Mouse (Mus musculus) limb, embryonic 10.5 days (tissue): Measurements from ENCODE around the gene Olfr1320. TPM values are rescaled to one million over a fixed set of nuclear protein-coding genes. Genes with fewer than 3 reads are reported as not detected.
"Not testable (repeated sequence)": the region's sequence is repeated elsewhere in the genome, so short reads cannot be mapped to it uniquely, and the experiment has no call there.

ENCODE experiments used
- DNase-seq: peaks from one replicate; pipeline ENCODE4 v3.0.0-alpha.2; 2017; ENCODE audit warnings: low spot score
- H3K27ac ChIP-seq: fragments of 300-500 bp; sonication (generic); 2 replicates; pipeline ENCODE4 v1.5.1; 2016; ENCODE audit warnings: mild to moderate bottlenecking
- H3K27me3 ChIP-seq: fragments of 300-500 bp; sonication (generic); 2 replicates; pipeline ENCODE4 v1.6.1; 2016; ENCODE audit warnings: low read depth, mild to moderate bottlenecking; ENCODE audit not compliant: poor library complexity, severe bottlenecking
- H3K36me3 ChIP-seq: fragments of 300-500 bp; sonication (generic); 2 replicates; pipeline ENCODE4 v1.6.1; 2016; ENCODE audit warnings: mild to moderate bottlenecking, moderate library complexity
- H3K4me1 ChIP-seq: fragments of 300-500 bp; sonication (generic); 2 replicates; pipeline ENCODE4 v1.6.1; 2016
- H3K4me3 ChIP-seq: fragments of 300-500 bp; sonication (generic); 2 replicates; pipeline ENCODE4 v1.5.1; 2016; ENCODE audit warnings: mild to moderate bottlenecking, moderate library complexity
- H3K9me3 ChIP-seq: fragments of 300-500 bp; sonication (generic); replicated peaks from 2 replicates; pipeline ENCODE4 v1.6.1; 2016; ENCODE audit warnings: mild to moderate bottlenecking
- whole genome bisulfite sequencing: fragments of 180-500 bp; shearing (Covaris S2); methylation state at CpG from one replicate; pipeline ENCODE4 v1.1.7; 2016; 5-methylcytosine and 5-hydroxymethylcytosine counted together
- polyA plus RNA-seq: library from polyadenylated mRNA; unstranded; fragments of >200 nt; fragmentation: Nextera tagmentation; extraction: Ambion mirVana; gene quantifications from 2 replicates; pipeline ENCODE4 v1.2.1, GENCODE M21; 2016

The Olfr1320 gene
- polyA plus RNA-seq = not detected in 2 replicates

- no peaks in the 10 kb centered on the region for H3K9me3 ChIP-seq
- DNase-seq = no peak
- no peaks in the 10 kb centered on the region for H3K27me3 ChIP-seq
- no peak within 1 kb of the TSS for H3K27ac ChIP-seq
- H3K4me1 ChIP-seq = no peaks in the 10 kb centered on the region
- WGBS = 88% methylated on average over 1 of the region's 1 CpGs
- no peak within 1 kb of the TSS for H3K4me3 ChIP-seq
- no peaks in the 10 kb centered on the region for H3K36me3 ChIP-seq
Measured at GRCm38 (mm10) chrX:49672033-49672432, at the start of gene Olfr1320. Gene Olfr1320 (plus strand): TSS chrX:49672333.

- Histone ChIP-seq H3K36me3 (no peaks in the 10 kb centered on the region), H3K27me3 (no peaks in the 10 kb centered on the region), H3K4me1 (no peaks in the 10 kb centered on the region), H3K9me3 (no peaks in the 10 kb centered on the region), H3K27ac (no peak overlapping the region), H3K4me3 (no peak overlapping the region)
- DNase-seq = no peak
Measured at GRCm38 (mm10) chrX:49627566-49627965, 44.6 kb upstream of the Olfr1320 start.

GRCm38 (mm10) chrX:49631195-49631594 lies 40.9 kb upstream of the Olfr1320 start:
- Histone ChIP-seq H3K27ac (no peak overlapping the region), H3K36me3 (no peaks in the 10 kb centered on the region), H3K4me1 (no peaks in the 10 kb centered on the region), H3K9me3 (no peaks in the 10 kb centered on the region), H3K27me3 (no peaks in the 10 kb centered on the region), H3K4me3 (no peak overlapping the region)
- WGBS = 81% methylated on average over 2 of the region's 2 CpGs
- no peak for DNase-seq

- H3K27me3 ChIP-seq, H3K36me3 ChIP-seq, H3K27ac ChIP-seq, H3K4me1 ChIP-seq, H3K4me3 ChIP-seq, DNase-seq, H3K9me3 ChIP-seq: not testable (repeated sequence)
- 88% methylated on average over 28 of the region's 29 CpGs for WGBS
Measured at GRCm38 (mm10) chrX:49660781-49661180, 11.4 kb upstream of the Olfr1320 start.

Other genes starting within 250 kb of the Olfr1320 start
- gene Arhgap36, start 208.4 kb upstream of the Olfr1320 start, polyA plus RNA-seq = 0.34 and 0.73 TPM in 2 replicates
- gene Olfr1321, start 62.7 kb downstream of the Olfr1320 start, polyA plus RNA-seq = not detected in 2 replicates
- 0.81 and 0.84 TPM in 2 replicates for gene Igsf1, start 125.4 kb downstream of the Olfr1320 start, polyA plus RNA-seq
- not detected in 2 replicates for gene Olfr1322, start 219.2 kb downstream of the Olfr1320 start, polyA plus RNA-seq